Mouse (Mus musculus): ENCODE measurements around the gene Cyp4f16. TPM values are rescaled to one million over a fixed set of nuclear protein-coding genes. Genes with fewer than 3 reads are reported as not detected.
A peak's percentile ranks its signal among the peaks of the same experiment; 100 is the strongest.
"Not testable (repeated sequence)": the region's sequence is repeated elsewhere in the genome, so short reads cannot be mapped to it uniquely, and the experiment has no call there.

Cyp4f16 gene
- polyA plus RNA-seq, 1 experiment = 61.9 TPM

DNA sequence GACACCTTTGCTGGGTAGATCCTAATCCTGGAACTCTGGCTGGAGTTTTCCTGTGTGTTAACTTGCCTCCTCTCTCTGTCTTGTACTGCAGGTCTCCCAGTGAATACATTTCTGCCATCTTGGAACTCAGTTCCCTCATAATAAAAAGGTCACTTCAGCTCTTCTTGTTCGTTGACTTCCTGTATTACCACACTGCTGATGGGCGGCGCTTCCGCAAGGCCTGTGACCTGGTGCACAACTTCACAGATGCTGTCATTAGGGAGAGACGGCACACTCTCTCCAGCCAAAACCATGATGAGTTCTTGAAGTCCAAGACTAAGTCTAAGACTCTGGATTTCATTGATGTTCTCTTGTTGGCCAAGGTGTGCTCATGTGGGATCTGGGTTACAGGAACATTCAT, 8.4 kb downstream of the Cyp4f16 start:
- WGBS = 90% methylated on average over 5 of the region's 5 CpGs
- DNase-seq (ENCODE audit: low read depth, low spot score) = not testable (repeated sequence)

- 82% methylated on average over 3 of the region's 3 CpGs for WGBS
- DNase-seq (ENCODE audit: low read depth, low spot score) = not testable (repeated sequence)
Observed at GRCm38 (mm10) chr17:32550377-32550776, 14.0 kb downstream of the Cyp4f16 start.

DNA sequence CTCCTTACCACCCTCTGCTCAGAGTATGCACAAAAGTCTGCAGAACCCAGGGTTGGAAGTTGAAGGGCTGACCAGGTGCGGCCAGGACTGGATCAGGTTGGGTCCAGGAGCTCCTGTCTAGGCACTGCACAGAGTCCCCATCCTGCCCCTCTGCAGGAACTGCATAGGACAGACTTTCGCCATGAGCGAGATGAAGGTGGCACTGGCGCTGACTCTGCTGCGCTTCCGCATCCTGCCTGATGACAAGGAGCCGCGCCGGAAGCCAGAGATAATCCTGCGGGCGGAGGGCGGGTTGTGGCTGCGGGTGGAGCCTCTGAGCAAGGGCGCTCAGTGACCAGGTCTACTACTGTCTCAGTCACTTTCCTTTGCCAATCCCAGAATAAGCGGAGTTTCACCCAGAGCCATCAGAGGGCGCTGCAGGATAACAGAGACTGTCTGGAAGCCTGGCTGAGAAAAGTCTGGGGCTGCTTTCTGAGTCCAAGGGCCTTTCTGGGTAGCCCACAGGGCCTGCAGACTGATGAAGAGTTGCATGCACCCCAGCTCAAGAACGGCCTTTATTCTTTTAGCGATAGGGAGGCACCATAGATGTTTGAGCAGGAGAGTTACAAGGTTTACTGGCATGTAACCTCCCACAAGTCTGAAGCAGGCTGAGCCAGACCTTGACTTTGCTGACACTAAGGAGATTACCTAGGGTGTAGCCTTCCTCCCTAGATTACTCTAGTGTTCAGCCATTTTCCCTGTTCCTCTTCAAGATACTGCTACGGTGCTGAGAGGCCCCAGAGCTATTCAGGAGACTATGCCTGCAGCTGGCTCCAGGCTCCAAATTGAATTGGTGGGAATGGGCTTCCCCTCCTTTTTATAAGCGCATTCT, 14.8 kb downstream of the Cyp4f16 start:
- peak; percentile 83 for DNase-seq (ENCODE audit: low read depth, low spot score)
- 14% methylated on average over 20 of the region's 20 CpGs for WGBS

- not testable (repeated sequence) for DNase-seq (ENCODE audit: low read depth, low spot score)
- 67% methylated on average over 1 of the region's 1 CpGs for WGBS
Observed at GRCm38 (mm10) chr17:32553016-32553415, 16.7 kb downstream of the Cyp4f16 start.

DNA sequence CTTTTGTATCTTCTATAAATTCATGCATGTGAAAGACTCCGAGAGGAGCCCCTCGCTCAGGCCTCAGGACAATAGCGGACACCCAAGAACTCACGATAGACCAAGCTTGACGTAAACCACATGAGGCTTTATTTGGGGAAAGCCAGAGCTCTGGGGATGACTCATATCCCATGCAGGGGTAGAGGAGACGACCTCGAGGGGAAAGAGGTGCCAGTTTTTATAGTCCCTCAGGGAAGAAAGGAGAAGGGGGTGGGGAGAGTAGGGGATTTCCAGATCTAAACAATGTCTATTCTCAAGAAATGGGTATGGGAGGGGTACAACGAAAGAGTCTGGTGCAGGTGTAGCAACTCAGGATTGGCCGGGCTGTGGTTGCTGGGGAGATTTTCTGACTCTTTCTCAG, 18.0 kb downstream of the Cyp4f16 start:
- WGBS = 57% methylated on average over 9 of the region's 9 CpGs
- not testable (repeated sequence) for DNase-seq (ENCODE audit: low read depth, low spot score)

DNA sequence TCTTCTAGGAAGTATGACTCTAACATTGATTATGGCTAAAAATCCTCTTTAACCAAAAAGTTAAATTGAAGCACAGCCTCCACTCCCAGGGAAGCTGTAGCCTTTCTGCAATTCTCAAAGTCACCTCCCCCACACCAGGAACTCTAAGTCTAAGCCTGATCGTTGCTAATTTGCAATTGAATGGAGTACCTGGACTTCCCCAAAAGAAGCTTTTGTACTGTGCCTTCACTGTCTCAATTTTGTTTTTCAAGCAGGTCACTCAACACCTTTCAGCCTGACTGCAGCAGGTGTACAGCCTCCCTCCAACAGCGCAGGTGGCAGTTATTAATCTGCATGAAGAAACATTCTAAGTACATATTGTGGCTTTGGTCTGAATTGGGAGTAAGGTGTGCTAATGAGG, 26.9 kb downstream of the Cyp4f16 start:
- WGBS = 87% methylated on average over 2 of the region's 2 CpGs
- not testable (repeated sequence) for DNase-seq (ENCODE audit: low read depth, low spot score)

DNA sequence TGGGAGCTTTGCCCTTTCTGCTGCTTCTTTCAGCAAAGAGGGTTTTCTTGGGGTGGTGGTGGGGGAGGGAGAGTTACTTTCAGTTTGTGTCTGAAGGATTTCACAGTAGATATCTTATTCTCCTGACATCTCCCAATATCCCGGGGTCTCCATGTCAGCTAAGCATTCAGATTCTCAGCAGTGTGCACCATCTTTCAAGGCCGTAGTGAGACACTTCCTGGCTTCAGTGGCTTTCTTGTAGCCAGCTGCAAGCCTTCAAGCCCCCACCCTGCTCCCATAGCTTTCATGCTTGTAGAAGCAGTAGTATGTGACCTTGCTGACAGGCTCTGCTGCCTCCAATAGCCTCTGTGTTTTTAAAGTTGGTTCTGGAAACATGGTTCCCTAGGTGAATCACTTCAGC, 36.9 kb downstream of the Cyp4f16 start:
- not testable (repeated sequence) for DNase-seq (ENCODE audit: low read depth, low spot score)
- 72% methylated on average over 2 of the region's 2 CpGs for WGBS

DNA sequence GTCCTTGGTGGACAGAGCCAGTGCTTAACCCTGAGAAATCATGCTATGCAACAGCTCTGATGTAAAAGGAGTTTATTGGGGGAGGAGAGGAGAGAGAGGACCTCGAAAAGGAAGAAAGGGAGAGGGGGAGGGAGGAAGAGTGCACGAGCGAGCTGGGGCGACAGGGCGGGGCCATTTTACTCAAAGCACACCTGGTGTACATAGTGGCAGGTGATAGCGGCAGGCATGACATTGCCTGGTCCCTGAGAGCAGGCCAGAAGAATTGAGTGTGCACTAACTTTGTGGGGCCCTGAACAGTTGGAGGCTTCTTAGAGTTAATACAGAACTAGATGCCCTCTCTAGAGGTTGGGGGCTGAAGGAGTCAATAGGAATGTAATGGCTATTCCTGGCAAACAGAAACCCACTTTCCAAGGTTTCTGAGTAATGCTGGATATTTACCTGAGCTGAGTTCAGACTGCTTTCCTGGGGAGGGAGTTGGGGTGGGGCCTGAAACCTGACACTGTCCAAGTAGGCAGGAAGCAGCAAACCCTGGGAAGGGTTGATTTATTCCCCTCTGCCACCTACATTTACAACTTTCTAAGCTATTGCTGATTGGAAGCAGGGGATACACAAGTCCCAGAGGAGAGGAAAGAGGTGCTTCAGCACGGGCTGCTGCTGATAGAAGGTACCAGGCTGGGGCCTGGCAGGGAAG, 41.3 kb downstream of the Cyp4f16 start:
- DNase-seq (ENCODE audit: low read depth, low spot score) = peak; percentile 42
- WGBS = 20% methylated on average over 7 of the region's 7 CpGs

- DNase-seq (ENCODE audit: low read depth, low spot score) = no peak
- WGBS = 90% methylated on average over 18 of the region's 18 CpGs
Observed at GRCm38 (mm10) chr17:32596494-32596893, 60.1 kb downstream of the Cyp4f16 start.

Other genes with a start within 250 kb of the Cyp4f16 start
- gene Akap8, start 215.3 kb upstream of the Cyp4f16 start, polyA plus RNA-seq (2012; rRNA removed) = 22.7 and 41.3 TPM in 2 replicates
- gene Akap8l, start 186.0 kb upstream of the Cyp4f16 start, polyA plus RNA-seq (2012; rRNA removed) = 33.2 and 57.5 TPM in 2 replicates
- 22.9 and 29.5 TPM in 2 replicates for gene Wiz, start 147.1 kb upstream of the Cyp4f16 start, polyA plus RNA-seq (2012; rRNA removed)
- 14.4 and 18.3 TPM in 2 replicates for gene Rasal3, start 133.0 kb upstream of the Cyp4f16 start, polyA plus RNA-seq (2012; rRNA removed)
- 5.5 and 6.0 TPM in 2 replicates for gene Pglyrp2, start 112.4 kb upstream of the Cyp4f16 start, polyA plus RNA-seq (2012; rRNA removed)
- gene Cyp4f39, start 83.8 kb upstream of the Cyp4f16 start, polyA plus RNA-seq (2012; rRNA removed) = 0.74 and 0.75 TPM in 2 replicates
- gene Cyp4f17, start 30.5 kb upstream of the Cyp4f16 start, polyA plus RNA-seq (2012; rRNA removed) = 2.7 TPM in 2 replicates
- 0.05 TPM in 1 of 2 replicates, not detected in the other for gene Cyp4f37, start 84.8 kb downstream of the Cyp4f16 start, polyA plus RNA-seq (2012; rRNA removed)
- gene Cyp4f40, start 122.3 kb downstream of the Cyp4f16 start, polyA plus RNA-seq (2012; rRNA removed) = 138 and 188 TPM in 2 replicates
- gene Cyp4f15, start 149.1 kb downstream of the Cyp4f16 start, polyA plus RNA-seq (2012; rRNA removed) = 0.31 and 0.45 TPM in 2 replicates

Measured in large intestine, adult 2 months (tissue).